Mouse (Mus musculus): ENCODE data around the gene Prdm1.

Prdm1 gene

DNA sequence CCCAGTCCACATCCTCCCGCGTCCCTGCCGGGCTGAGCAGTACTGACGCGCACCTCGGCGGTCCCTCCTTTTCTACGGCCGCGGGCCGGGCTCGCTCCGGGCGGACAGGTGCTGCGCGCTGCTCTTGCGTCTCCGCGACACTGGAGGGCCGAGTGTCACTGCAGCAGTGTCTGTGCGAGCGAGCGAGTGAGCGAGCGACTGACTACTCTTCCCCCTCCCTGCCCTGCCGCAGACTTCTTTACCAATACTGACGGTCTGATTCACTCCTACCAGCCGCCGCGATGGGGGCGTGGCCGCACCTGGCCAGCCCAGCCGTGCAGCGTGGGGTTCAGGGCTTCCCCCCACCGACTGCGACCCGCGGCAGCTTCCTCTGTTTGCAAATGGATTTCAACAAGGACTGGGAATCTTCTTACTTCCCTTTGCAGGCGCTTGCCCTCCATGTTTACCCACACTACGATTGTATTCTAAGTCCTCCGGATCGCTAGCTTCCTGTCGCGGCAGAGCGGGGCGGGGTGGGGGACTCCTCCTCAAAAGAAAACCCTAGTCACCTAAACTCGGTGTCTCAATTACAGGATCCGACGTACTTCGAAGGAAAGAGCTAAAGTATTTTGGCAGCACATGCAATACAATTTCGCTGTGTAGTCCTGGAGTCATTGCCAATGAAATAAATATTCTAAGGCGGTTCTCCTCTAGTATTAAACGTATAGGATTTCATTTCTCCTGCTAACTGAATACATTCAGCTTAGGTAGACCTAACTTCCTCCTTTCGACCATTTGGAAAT, 69.6 kb downstream of the Prdm1 start:
- in situ Hi-C loops (cut with MboI, MseI) = loop anchor here (5.0 to 10.0 kb wide), 2 partner anchors 76 kb away; no protein-coding TSS in a partner anchor

DNA sequence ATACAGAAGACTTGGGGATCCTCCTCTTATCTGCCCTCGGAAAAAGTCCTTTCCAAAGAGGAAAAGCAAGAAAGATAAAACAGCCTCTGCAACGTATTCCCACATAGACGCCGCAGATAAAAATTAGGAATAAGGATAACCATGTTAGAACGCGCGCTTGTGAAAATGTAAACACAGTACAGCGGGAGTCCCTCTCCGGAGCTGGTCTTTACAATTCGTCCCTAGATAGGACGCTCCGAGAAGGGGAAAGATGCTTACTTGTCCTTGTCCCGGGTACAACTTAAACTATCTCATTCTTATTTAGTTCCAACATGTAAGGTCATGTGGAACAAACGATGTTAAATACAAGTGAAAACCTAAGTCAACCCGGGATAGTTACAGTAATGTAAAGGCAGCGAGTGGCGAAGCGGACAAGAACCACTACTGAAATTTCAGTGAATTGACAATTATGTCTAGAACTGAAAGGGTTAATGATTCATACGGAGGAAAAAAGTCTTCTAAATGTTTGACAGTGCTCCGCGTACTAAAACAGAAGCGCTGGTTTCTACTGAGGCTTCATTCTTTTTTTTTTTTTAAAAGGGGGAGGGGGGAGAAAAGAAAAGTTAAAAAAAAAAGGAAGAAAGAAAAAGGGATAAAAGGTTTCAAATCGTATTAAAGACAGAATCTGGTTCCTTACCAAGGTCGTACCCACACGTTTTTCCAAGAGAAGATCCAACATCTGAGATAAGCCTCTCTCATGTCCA, 70.3 kb downstream of the Prdm1 start:
- in situ Hi-C loops (cut with MboI, MseI) = loop anchor here (5.0 to 10.0 kb wide), 2 partner anchors 76 to 77 kb away; no protein-coding TSS in a partner anchor

DNA sequence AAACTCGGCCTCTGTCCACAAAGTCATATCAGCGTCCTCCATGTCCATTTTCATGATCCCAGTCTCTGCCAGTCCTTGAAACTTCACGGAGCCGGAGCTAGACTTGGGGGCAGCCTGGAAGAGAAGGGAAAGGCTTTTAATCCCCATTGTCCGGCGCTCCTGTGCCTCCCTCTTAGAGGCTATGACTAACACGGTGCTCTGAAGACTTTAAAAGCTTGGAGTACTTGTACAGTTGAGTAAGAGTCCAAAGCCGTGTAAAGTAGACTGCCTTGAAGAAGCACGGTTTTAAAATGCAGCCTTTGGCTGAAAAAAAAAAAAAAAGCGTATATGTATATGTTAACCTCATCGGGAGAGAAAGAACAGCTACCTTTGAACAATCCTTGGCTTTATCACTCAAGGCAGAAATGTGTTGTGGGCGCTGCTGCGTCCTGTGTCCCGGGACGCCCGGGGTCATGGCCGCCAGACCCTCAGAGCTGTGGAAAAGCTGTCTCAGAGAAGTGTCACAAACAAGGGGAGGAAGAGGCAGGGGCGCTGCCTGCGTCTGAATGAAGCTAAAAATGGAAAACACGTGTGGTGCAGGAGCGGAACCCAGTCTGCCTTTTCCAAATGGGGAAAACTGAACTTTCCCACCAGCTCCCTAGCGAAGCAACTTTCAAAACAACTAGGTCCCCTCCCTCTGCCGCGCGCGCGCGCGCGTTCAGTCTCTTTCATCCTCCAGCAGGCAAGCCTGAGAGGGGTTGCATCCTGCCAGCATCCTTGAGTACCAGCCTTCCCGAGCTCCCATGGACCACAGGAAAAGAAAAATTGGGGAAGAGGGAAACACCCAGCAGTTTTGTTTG, 71.3 kb downstream of the Prdm1 start:
- in situ Hi-C loops (cut with MboI, MseI) = loop anchor here (5.0 to 10.0 kb wide), 2 partner anchors 75 to 78 kb away; no protein-coding TSS in a partner anchor

DNA sequence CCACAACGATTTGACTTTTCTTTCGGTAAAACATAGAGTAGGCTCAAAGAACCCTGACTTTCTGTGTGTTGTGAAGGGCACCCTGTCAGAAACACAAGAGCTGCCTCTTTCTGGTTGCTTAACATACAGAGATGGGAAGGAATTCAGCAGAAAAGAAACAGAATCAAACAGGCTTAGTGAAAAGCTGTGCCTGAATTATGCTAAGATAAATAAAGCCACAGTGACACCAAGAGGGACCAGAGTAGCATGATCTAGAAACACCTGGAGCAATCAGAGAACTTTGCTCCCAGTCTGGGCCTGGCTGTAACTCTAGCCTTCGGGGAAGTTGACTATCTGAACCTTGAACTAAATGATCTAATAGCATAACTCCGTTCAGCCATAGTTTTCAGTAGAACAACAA, 73.5 kb downstream of the Prdm1 start:
- in situ Hi-C loops (cut with MboI, MseI) = loop anchor here (5.0 to 10.0 kb wide), 2 partner anchors 72 to 80 kb away; no protein-coding TSS in a partner anchor

DNA sequence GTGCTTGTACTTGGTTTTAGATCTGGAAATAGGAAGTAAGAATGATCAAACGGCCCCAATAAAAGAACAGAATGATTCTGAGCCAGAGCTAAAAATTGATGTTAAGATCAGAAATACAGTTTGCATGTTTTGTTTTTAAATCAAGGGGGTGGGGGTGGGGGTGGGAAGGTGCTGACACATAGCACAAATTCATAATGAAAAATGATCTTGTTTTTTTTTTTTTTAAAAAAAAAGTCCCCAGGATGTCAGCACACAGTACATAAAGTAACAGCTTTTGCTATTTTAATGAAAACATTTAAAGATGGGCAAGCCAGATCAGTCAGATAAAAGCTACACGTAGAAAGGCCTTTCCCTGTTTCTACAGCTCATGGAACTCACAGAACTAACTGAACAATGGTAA, 74.2 kb downstream of the Prdm1 start:
- in situ Hi-C loops (cut with MboI, MseI) = loop anchor here (10.0 kb wide), 1 partner anchor 81 kb away; no protein-coding TSS in a partner anchor

DNA sequence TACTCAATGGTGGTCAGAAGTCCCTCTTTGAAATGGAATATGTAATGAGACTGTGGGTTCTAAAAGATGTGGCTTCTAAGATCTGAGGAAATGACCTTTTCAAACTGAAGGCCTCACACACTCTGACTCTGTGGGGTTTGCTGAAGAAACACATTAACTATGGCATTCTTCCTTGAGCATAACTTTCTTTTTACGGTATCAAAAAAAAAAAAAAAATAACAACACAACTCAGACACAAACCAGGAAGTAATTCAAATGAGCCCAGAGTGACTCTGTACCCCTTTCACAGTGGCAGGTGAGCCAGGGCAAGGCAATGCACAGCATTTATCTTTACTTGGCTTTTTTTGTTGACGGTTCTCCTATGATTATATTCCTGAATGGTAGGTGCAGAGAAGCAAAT, 77.5 kb downstream of the Prdm1 start:
- in situ Hi-C loops (cut with MboI, MseI) = loop anchor here (10.0 kb wide), 1 partner anchor 84 kb away; no protein-coding TSS in a partner anchor

DNA sequence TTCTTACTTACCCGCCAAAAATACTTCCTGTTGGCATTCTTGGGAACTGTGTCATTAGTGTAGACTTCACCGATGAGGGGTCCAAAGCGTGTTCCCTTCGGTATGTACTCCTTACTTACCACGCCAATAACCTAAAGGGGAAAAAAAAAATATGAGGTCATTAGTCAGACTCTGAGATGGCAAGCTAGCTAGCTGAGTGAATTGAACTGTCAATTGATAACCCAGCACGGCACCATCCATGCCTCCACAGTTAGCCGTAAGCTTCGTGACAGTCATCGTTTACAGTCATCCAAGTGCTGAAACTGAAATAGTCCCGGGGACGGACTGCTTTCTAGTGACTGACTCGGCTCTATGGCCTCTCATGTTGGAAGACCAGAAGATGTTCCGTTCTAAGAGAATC, 78.2 kb downstream of the Prdm1 start:
- in situ Hi-C loops (cut with MboI, MseI) = loop anchor here (10.0 kb wide), 1 partner anchor 85 kb away; no protein-coding TSS in a partner anchor

DNA sequence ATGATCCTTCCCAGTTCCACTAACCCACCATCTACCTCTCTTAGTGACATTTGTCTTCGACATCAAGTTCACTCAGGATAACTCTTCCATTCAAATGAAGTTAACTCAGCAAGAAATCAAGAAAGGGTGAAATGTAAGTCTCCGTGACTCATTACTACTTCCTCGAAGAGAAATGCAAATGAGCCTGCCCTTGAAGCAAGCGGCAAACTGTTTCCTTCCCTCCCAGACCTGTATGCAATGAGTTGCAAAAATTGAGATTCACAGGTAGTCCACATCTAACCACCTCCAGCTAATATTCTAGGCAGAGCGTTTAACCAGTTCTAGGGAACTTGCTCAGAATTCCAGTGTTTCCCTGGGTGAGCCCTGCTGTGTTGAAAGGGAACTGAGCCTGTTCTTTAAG, 78.6 kb downstream of the Prdm1 start:
- in situ Hi-C loops (cut with MboI, MseI) = loop anchor here (10.0 kb wide), 2 partner anchors 85 to 445 kb away; no protein-coding TSS in a partner anchor

DNA sequence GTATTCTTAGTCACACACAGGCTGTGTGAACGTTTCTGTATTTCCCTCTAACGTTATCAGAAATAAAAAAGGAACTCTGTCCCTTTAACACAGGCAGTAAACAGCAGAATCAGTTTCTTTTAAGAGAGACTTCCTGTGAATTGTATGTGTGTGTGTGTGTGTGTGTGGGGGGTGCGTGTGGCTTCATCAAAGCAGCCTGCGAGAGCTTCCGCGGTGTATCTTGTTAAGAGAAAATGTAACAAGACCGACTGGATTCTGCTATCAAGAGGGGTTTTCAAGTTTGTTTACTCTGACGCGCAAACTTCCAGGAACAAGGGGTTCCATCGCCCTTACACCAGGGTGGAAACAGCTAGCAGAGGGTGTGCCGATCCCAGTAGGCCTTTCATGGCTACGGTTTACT, 80.1 kb downstream of the Prdm1 start:
- in situ Hi-C loops (cut with MboI, MseI) = loop anchor here (10.0 kb wide), 1 partner anchor 443 kb away; no protein-coding TSS in a partner anchor

DNA sequence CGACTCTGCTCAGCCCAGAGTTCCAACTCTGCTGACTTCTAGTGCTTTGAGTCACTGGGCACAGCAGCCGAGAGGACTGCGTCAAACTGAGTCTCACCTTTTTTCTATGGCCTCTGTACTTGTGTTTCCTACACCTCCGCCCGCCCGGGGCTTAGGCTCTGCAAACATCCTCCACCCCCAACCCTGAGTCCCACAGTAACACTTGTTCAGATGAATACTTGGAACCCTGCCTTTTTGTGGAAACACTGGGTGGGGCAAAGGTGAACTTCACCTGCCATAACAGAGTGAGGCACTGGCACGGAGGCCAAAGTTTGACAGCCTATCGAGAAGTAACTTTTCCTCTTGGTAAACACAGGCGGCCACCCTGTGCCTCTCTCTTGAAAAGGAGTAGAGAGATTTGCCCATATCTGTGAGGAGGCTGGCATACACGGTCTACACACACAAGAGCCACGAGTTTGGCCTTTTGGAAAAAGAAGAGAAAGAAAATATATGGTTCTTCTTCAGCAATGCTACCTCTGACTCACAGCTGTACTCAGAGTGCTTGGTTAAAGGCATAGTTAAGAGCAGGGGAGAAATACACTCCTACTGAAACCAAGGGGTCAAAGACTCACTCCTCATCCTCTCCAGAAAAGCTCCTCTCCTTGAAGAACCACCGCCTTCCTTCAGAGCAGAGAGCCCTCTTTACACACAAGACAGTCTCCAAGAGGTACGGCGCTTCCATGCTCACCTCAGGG, 80.7 kb downstream of the Prdm1 start:
- in situ Hi-C loops (cut with MboI, MseI) = loop anchor here (10.0 kb wide), 1 partner anchor 443 kb away; no protein-coding TSS in a partner anchor

DNA sequence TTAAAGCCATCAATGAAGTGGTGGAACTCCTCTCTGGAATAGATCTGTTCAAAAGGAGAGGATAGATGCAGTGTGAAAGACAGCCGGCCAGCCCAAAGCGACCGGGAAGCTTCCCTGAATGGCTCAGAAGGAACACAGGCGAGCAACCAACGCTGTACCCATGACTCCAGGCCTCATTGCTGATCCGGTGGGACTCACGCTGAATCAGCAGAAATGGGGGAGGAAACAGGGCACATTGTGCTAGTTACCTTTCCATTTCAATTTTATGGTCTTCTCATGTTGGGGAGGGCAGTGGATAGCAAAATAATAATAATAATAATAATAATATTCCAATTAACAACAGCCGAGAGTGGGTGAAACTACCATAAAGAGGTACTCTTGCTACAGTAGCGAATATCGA, 81.3 kb downstream of the Prdm1 start:
- in situ Hi-C loops (cut with MboI, MseI) = loop anchor here (10.0 kb wide), 1 partner anchor 442 kb away; no protein-coding TSS in a partner anchor

DNA sequence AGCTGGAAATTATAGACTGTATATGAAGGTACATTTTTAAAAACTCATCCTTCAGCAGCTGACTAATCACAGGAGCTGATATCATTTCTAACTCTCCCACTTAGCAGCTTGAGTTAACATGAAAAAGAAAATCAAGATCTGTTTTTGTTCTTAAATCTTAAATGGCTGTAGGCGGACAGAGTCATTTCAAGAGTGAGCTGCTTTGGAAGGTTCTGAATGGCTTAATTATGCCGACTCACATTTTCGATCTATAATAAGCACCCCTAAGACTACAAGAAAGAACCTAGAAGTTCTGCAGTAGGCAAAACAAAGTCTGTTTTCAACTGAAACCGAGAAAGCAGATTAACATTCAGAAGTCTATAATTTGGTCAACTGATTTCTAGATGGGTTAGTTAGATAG, 83.9 kb downstream of the Prdm1 start:
- in situ Hi-C loops (cut with MboI, MseI) = loop anchor here (10.0 kb wide), 1 partner anchor 440 kb away; no protein-coding TSS in a partner anchor

DNA sequence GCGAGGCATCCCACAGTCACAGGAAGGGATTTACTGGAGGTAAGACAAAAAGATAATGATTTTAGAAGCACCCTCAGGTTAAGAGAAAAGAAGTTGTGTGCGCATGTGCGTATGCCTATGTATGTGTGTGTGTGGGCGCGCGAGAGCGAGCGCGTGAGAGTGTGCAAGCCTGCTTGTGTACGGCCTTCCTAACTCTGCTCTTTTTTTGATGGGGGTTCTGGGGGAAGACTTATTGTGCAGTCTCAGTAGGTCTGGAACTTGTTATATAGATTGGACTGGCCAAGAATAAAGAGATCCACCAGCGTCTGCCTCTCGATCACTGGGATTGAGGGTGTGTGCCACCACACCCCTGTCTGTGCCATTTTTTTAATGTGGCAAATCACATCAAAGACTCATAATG, 84.6 kb downstream of the Prdm1 start:
- in situ Hi-C loops (cut with MboI, MseI) = loop anchor here (10.0 kb wide), 1 partner anchor 439 kb away; no protein-coding TSS in a partner anchor

DNA sequence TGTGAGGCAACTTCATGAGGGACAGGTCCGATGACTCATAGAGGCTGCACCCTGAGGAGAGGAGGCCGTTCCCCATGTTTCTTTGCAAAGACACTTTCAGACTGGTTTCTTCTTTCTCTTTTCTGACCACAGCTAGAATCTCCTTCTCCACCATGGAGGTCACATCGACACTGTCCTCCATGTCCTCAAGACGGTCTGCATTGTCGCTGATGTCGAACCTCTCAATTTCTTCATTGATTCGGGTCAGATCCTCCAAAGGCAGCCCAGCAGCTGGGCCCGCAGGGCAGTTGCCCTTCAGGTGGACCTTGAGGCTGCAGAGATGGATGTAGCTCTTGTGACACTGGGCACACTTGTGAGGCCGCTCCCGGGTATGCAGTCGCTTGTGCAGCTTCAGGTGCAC, 88.6 kb downstream of the Prdm1 start:
- in situ Hi-C loops (cut with MboI, MseI) = loop anchor here (10.0 kb wide), 1 partner anchor 435 kb away; no protein-coding TSS in a partner anchor

DNA sequence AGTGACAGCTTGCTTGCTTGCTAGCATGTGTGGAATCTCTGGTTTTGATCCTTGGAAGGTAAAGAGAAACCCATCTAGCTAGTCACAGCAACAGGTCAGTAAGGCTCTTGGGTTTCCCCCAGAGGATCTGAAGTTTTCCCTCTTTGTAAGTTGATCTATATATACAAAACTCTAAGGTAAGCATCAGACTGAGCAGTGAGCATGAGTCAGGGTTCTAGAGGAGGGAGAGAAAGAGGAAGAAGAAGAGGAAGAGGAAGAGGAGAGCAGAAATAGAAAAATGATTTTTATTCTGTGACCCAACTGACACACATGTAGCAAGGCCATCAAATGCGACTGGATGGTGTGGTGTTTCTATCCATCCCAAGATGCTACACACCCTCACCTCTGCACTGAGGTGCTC, 90.7 kb downstream of the Prdm1 start:
- in situ Hi-C loops (cut with MboI, MseI) = no loop called here

DNA sequence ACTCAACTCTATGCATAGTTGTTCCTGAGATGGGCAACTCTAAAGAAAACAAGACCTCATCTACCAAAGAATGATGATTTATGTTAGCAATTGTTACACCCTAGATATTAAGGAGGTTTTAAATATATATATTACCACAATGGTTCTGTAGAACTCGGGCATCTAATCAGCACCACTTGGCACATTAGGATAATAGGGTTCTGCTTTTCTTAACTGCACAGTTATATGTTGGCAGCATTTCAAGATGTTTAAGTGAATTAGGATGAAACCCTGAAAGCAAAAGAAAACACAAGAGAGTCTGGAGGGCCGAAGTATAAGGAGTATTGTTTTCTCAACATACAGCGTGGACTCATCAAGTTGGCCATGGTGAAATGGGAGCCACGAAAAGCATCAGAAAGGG, 92.3 kb downstream of the Prdm1 start:
- in situ Hi-C loops (cut with MboI, MseI) = no loop called here

DNA sequence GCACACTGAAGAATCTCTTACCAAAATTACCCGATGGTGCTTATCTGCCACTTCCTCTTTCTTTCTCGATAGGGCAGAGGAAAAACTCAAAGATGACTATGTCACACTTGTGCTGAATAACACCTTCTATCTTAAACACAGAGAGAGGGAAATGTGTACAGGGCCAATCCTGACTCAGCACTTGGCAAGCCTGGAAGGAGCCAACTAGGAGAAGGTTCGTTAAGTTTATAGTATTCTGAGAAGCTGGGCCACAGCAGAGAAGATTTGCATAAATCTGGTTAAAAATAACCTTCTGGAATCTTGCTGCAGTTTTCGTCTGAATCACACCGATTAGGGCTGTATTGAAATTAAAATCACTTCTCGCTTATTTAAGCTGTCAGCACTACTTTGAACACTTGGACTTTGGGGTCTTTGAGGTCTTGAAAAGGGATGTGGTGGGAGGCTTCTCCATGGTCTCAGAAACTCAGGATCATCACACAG, 93.6 kb downstream of the Prdm1 start:
- in situ Hi-C loops (cut with MboI, MseI) = no loop called here

DNA sequence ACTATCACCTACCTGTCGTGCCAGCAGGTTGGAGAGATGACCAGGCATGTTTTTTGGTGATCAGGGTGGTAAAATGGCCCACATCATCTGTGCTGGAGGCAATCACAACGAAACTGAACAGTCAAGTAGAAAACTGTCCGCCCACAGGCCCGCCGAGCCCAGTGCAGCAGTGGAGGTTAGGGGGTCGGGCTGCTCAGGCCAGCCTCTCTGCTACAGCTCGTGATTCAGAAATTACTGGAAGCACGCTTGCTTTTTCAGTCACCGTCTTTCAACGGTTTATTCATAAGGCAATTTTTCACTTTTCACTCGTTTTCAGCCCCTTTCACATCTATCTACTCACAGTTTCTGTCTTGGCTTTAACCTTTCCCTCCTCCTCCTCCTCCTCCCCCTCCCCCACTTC, 96.1 kb downstream of the Prdm1 start:
- in situ Hi-C loops (cut with MboI, MseI) = no loop called here

DNA sequence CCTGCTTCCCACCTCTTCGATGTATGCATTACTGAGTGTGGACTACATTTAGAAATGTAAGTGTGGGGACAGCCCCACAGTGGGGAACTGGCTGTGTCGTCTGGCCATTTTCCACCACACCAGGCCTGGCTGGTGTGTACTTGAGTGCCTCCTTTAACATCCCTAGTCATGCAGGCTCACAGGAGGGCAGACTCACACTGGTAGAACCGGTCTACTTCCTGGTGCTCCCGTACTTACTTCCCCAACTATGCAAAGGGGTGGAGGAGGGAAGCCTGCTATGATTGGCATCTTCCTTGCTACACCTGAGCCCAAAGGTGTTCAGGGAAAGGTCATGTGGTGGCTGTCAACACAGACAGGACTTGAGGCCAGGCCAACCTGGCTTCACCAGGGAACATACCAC, 96.6 kb downstream of the Prdm1 start:
- in situ Hi-C loops (cut with MboI, MseI) = no loop called here

DNA sequence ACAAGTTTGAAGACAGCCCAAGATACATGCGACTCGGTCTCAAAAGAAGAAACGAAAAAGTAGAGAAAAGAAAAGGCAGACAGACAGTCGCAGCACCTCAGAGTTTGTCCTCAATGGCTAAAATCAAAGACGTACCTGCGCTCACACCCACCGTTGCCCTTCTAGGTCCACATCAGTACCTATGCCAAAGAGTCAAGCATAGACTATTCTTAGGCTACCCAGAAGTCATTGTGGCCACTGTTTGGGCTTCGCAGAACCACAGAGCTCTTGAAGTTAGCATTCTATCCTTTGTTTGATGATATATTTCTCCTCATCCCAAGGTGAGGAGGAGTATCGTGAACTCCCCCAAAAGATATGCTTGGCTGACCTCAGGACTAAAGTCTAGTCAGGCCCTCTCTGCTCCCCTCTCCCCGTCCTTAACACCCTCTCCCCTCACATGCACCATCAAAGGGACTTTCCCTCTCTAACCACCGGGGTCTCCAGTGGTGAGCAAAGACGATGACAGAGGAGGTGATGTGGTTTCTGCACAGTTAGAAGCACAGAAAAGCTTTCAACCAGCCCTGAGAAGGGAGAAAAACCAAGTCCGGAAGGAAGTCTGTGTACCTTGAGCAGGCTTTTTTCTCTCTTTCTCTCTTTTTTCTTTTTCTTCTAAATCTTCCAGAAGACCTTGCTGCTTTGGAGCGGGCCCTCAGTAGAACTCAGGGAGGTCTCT, 99.0 kb downstream of the Prdm1 start:
- in situ Hi-C loops (cut with MboI, MseI) = loop anchor here (5.0 kb wide), 1 partner anchor 47 kb away; no protein-coding TSS in a partner anchor
